11 mouse cellular contexts compared by ENCODE assay signal in genomic region chr9:40780892-40781725, GRCm38 (mm10). TPM values are rescaled to one million over a fixed set of nuclear protein-coding genes. Genes with fewer than 3 reads are reported as not detected.
DNase-seq lines count a peak whose midpoint lies in the region; ATAC-seq lines count a peak whose summit lies in the region.
"Had no signal": no experiment of that assay in that cellular context is flagged by ENCODE, and none has a peak within 500 bp of the region (broad histone marks: within the 10 kb centered on the region; RNA-seq: fewer than 3 reads in every experiment).

No protein-coding gene starts in this region.

- H3K36me3 ChIP-seq in hindbrain, embryonic 12.5 days: peaks cover 6% of the 10 kb centered on the region
- no peaks in the 10 kb centered on the region for H3K36me3 ChIP-seq in hindbrain, embryonic 16.5 days (ENCODE audit: control insufficient read depth, insufficient read depth, low read length)
- H3K36me3 ChIP-seq in embryonic facial prominence, embryonic 14.5 days (ENCODE audit: control insufficient read depth, insufficient read depth, low read length): peaks cover 24% of the 10 kb centered on the region

- H3K4me2 ChIP-seq in hindbrain, embryonic 12.5 days (replicated peaks): no peak overlapping the region
- H3K4me2 ChIP-seq in hindbrain, embryonic 16.5 days (ENCODE audit: low read length): no peak overlapping the region
- H3K4me2 ChIP-seq in embryonic facial prominence, embryonic 14.5 days (ENCODE audit: low read depth, low read length): no peak overlapping the region

- H3K27ac ChIP-seq in hindbrain, embryonic 12.5 days: peak overlapping the region; percentile 17; the same call in 1 of the 2 replicates
- no peak overlapping the region for H3K27ac ChIP-seq in hindbrain, embryonic 16.5 days (ENCODE audit: low read depth, low read length)
- peak overlapping the region; percentile 35; the same call in 1 of the 2 replicates for H3K27ac ChIP-seq in embryonic facial prominence, embryonic 14.5 days (replicated peaks; ENCODE audit: low read depth, low read length)

- no peaks in the 10 kb centered on the region for H3K27me3 ChIP-seq in hindbrain, embryonic 12.5 days
- no peaks in the 10 kb centered on the region for H3K27me3 ChIP-seq in hindbrain, embryonic 16.5 days (replicated peaks; ENCODE audit: control insufficient read depth, insufficient read depth, low read length)
- H3K27me3 ChIP-seq in embryonic facial prominence, embryonic 14.5 days (replicated peaks; ENCODE audit: control insufficient read depth, insufficient read depth, low read length): no peaks in the 10 kb centered on the region
- H3K27me3 ChIP-seq: CH12.LX had no signal

- H3K9ac ChIP-seq in hindbrain, embryonic 12.5 days: no peak overlapping the region
- no peak overlapping the region for H3K9ac ChIP-seq in hindbrain, embryonic 16.5 days (ENCODE audit: low read depth, low read length)
- no peak overlapping the region for H3K9ac ChIP-seq in embryonic facial prominence, embryonic 14.5 days (ENCODE audit: low read depth, low read length)

- WGBS in hindbrain, embryonic 12.5 days: 79% methylated on average over 11 of the region's 11 CpGs
- 65% methylated on average over 11 of the region's 11 CpGs for WGBS in hindbrain, embryonic 16.5 days
- WGBS in embryonic facial prominence, embryonic 14.5 days: 82% methylated on average over 11 of the region's 11 CpGs

- ATAC-seq in hindbrain, embryonic 12.5 days (ENCODE audit: low FRiP score): no peak
- no peak for ATAC-seq in hindbrain, embryonic 16.5 days
- ATAC-seq in embryonic facial prominence, embryonic 14.5 days (ENCODE audit: low read depth): no peak

- no peaks in the 10 kb centered on the region for H3K9me3 ChIP-seq in hindbrain, embryonic 12.5 days (replicated peaks)
- H3K9me3 ChIP-seq in hindbrain, embryonic 16.5 days (ENCODE audit: control insufficient read depth, low read length): no peaks in the 10 kb centered on the region
- no peaks in the 10 kb centered on the region for H3K9me3 ChIP-seq in embryonic facial prominence, embryonic 14.5 days (ENCODE audit: control insufficient read depth, low read length)
- H3K9me3 ChIP-seq: megakaryocyte, embryonic 14.5 days had no signal

- no peak overlapping the region for H3K4me3 ChIP-seq in hindbrain, embryonic 12.5 days
- no peak overlapping the region for H3K4me3 ChIP-seq in hindbrain, embryonic 16.5 days (ENCODE audit: low read length)
- H3K4me3 ChIP-seq in embryonic facial prominence, embryonic 14.5 days (ENCODE audit: low read depth, low read length): no peak overlapping the region

- peaks cover 25% of the 10 kb centered on the region for H3K4me1 ChIP-seq in hindbrain, embryonic 12.5 days
- H3K4me1 ChIP-seq in hindbrain, embryonic 16.5 days (ENCODE audit: control insufficient read depth, insufficient read depth, low read depth, low read length): peaks cover 17% of the 10 kb centered on the region
- H3K4me1 ChIP-seq in embryonic facial prominence, embryonic 14.5 days (ENCODE audit: control insufficient read depth, insufficient read depth, low read length): peaks cover 14% of the 10 kb centered on the region; the same call in 1 of the 2 replicates

- DNase-seq in 416B (ENCODE audit: low read depth): peak; percentile 51
- no peak for DNase-seq in embryonic facial prominence, embryonic 14.5 days (ENCODE audit: low spot score)
- DNase-seq in kidney, postnatal 25 days: peak; percentile 27 to 44
- DNase-seq in right cerebral cortex, adult 2 months (ENCODE audit: low spot score in 2 of 2): no peak
- no peak for DNase-seq in cerebellum, adult 11 months
- no peak for DNase-seq in right cerebral cortex, postnatal 14 days
- DNase-seq: adrenal gland, adult 8-10 months had no signal

RNA-seq across cellular contexts. Expression of gene Hspa8, which starts 19.7 kb away (rescaled TPM):
- 2,594 and 2,617 TPM in 2 replicates for polyA plus RNA-seq in hindbrain, embryonic 12.5 days (2016; fragmentation: Nextera tagmentation; extraction: Ambion mirVana)
- 3,309 and 3,384 TPM in 2 replicates for polyA plus RNA-seq in hindbrain, embryonic 16.5 days (2015; fragmentation: Nextera tagmentation; extraction: Ambion mirVana)
- polyA plus RNA-seq in embryonic facial prominence, embryonic 14.5 days (2014; fragmentation: Nextera tagmentation; extraction: Ambion mirVana): 2,298 and 2,577 TPM in 2 replicates

Comparison
In these comparisons a context has a peak if more than half of its experiments do, and no peak if none do; other contexts are left out.
1. DNase-seq: peak in 416B (single experiment) and kidney, postnatal 25 days (2 of 2); none in embryonic facial prominence, embryonic 14.5 days (single experiment), right cerebral cortex, adult 2 months (0 of 2), cerebellum, adult 11 months (single experiment) and right cerebral cortex, postnatal 14 days (single experiment).